In genomic region chr11:119544518-119545105, GRCm38 (mm10) we compare ENCODE assay signal across 16 mouse cellular contexts. TPM values are rescaled to one million over a fixed set of nuclear protein-coding genes. Genes with fewer than 3 reads are reported as not detected.
DNase-seq lines count a peak whose midpoint lies in the region; ATAC-seq and TF ChIP-seq lines count a peak whose summit lies in the region.
"Had no signal": no experiment of that assay in that cellular context is flagged by ENCODE, and none has a peak within 500 bp of the region (broad histone marks: within the 10 kb centered on the region; RNA-seq: fewer than 3 reads in every experiment).

No protein-coding gene starts in this region.

- H3K9me3 ChIP-seq in midbrain, postnatal 0 days (ENCODE audit: low read length) = no peaks in the 10 kb centered on the region
- H3K9me3 ChIP-seq in stomach, postnatal 0 days (ENCODE audit: control insufficient read depth, low read length) = no peaks in the 10 kb centered on the region
- H3K9me3 ChIP-seq: embryonic facial prominence, embryonic 13.5 days; limb, embryonic 12.5 days had no signal

- H3K27me3 ChIP-seq in midbrain, postnatal 0 days (ENCODE audit: insufficient read depth, low read length) = peaks cover 4% of the 10 kb centered on the region; the same call in 1 of the 2 replicates
- peaks cover 16% of the 10 kb centered on the region for H3K27me3 ChIP-seq in stomach, postnatal 0 days (ENCODE audit: control insufficient read depth, insufficient read depth, low read length)

- TF ChIP-seq CTCF in midbrain, postnatal 0 days (IDR thresholded peaks at IDR 0.05) = no peak
- TF ChIP-seq CTCF in stomach, postnatal 0 days (IDR thresholded peaks at IDR 0.05; ENCODE audit: low read depth) = no peak

- no peaks in the 10 kb centered on the region for H3K36me3 ChIP-seq in midbrain, postnatal 0 days (ENCODE audit: insufficient read depth, low read length)
- H3K36me3 ChIP-seq in stomach, postnatal 0 days (ENCODE audit: control insufficient read depth, insufficient read depth, low read length) = no peaks in the 10 kb centered on the region
- H3K36me3 ChIP-seq: embryonic facial prominence, embryonic 13.5 days; limb, embryonic 12.5 days had no signal

- TF ChIP-seq EP300 in stomach, postnatal 0 days (optimal IDR thresholded peaks at IDR 0.05) = no peak

- H3K4me3 ChIP-seq in midbrain, postnatal 0 days (ENCODE audit: low read depth, low read length) = 0 out of 2 replicates have a peak overlapping the region, but pooled peaks have one; percentile 75
- no peak overlapping the region for H3K4me3 ChIP-seq in stomach, postnatal 0 days (ENCODE audit: low read depth, low read length)
- H3K4me3 ChIP-seq: embryonic facial prominence, embryonic 13.5 days; heart, adult 2 months; limb, embryonic 12.5 days had no signal

- 86% methylated on average over 15 of the region's 15 CpGs for WGBS in midbrain, postnatal 0 days
- 82% methylated on average over 15 of the region's 15 CpGs for WGBS in stomach, postnatal 0 days

- peak overlapping the region; percentile 97 for H3K4me2 ChIP-seq in midbrain, postnatal 0 days (ENCODE audit: low read depth, low read length, poor library complexity, severe bottlenecking)
- no peak overlapping the region for H3K4me2 ChIP-seq in stomach, postnatal 0 days (replicated peaks; ENCODE audit: low read depth)
- H3K4me2 ChIP-seq: embryonic facial prominence, embryonic 13.5 days; limb, embryonic 12.5 days had no signal

- DNase-seq in adrenal gland, adult 2 months = peak; percentile 67
- DNase-seq in adrenal gland, postnatal 4 days (ENCODE audit: low spot score in 2 of 2) = no peak
- DNase-seq in left cerebral cortex, postnatal 4 days = peak; percentile 68
- DNase-seq in left cerebral cortex, adult 11 months (ENCODE audit: low spot score) = no peak
- peak; percentile 56 for DNase-seq in fat pad, adult 2 months (ENCODE audit: extremely low read depth, low read depth, low spot score)
- no peak for DNase-seq in midbrain, postnatal 0 days (ENCODE audit: low spot score)
- no peak for DNase-seq in stomach, postnatal 0 days (ENCODE audit: low spot score)
- DNase-seq: heart, adult 2 months; heart, postnatal 14 days; kidney, adult 2 months; layer of hippocampus, adult 9-11 months; lung, adult 2 months had no signal

- intact Hi-C loops in left cerebral cortex, postnatal 4 days (cut with DNase I) = no loop called here

- no peak for ATAC-seq in midbrain, postnatal 0 days (ENCODE audit: low FRiP score)
- ATAC-seq in stomach, postnatal 0 days (ENCODE audit: low FRiP score, low TSS enrichment) = no peak
- ATAC-seq in granulocyte monocyte progenitor cell, adult 5-6 weeks (replicated peaks; ENCODE audit: poor library complexity, severe bottlenecking) = no peak

- peaks cover 10% of the 10 kb centered on the region; the same call in 1 of the 2 replicates for H3K4me1 ChIP-seq in midbrain, postnatal 0 days (ENCODE audit: insufficient read depth, low read length)
- H3K4me1 ChIP-seq in stomach, postnatal 0 days (replicated peaks; ENCODE audit: control insufficient read depth, insufficient read depth) = peaks cover 14% of the 10 kb centered on the region; the same call in 1 of the 2 replicates

- no peak overlapping the region for H3K9ac ChIP-seq in midbrain, postnatal 0 days (replicated peaks; ENCODE audit: low read length, poor library complexity, severe bottlenecking)
- no peak overlapping the region for H3K9ac ChIP-seq in stomach, postnatal 0 days (ENCODE audit: low read length)
- H3K9ac ChIP-seq: embryonic facial prominence, embryonic 13.5 days; limb, embryonic 12.5 days had no signal

- no peak overlapping the region for H3K27ac ChIP-seq in midbrain, postnatal 0 days (ENCODE audit: low read depth, low read length)
- H3K27ac ChIP-seq in stomach, postnatal 0 days (replicated peaks) = no peak overlapping the region
- H3K27ac ChIP-seq: embryonic facial prominence, embryonic 13.5 days; heart, adult 2 months; limb, embryonic 12.5 days had no signal

RNA-seq across cellular contexts. Expression of gene Nptx1, which starts 2.9 kb away (rescaled TPM):
- 1 to 10 TPM; 2.2 to 4.9 TPM for total RNA-seq in adrenal gland, adult 2 months (2021)
- polyA plus RNA-seq in adrenal gland, adult 2 months (2012; rRNA removed) = 1.9 and 2.2 TPM in 2 replicates
- total RNA-seq in adrenal gland, postnatal 4 days (2021) = 1 to 10 TPM; 6.0 to 6.2 TPM
- 10 to 100 TPM; 15.7 to 19.7 TPM for total RNA-seq in left cerebral cortex, postnatal 4 days (2021)
- 16.3 and 22.4 TPM in 2 replicates for total RNA-seq in midbrain, postnatal 0 days (2014; rRNA removed)
- polyA plus RNA-seq in midbrain, postnatal 0 days (2015; fragmentation: Nextera tagmentation; extraction: Ambion mirVana) = 7.5 and 7.6 TPM in 2 replicates
- polyA plus RNA-seq in stomach, postnatal 0 days (2015; fragmentation: Nextera tagmentation; extraction: Ambion mirVana) = 0.13 and 0.16 TPM in 2 replicates
- total RNA-seq in granulocyte monocyte progenitor cell, adult 5-6 weeks (2014; fragmentation: Nextera tagmentation) = not detected in 2 replicates
- not detected in 2 replicates for total RNA-seq in granulocyte monocyte progenitor cell, adult 5-6 weeks (2017)
- total RNA-seq: megakaryocyte-erythroid progenitor cell, adult 5-6 weeks had no signal

RNA-seq across cellular contexts. Expression of gene Endov, which starts 53.5 kb away (rescaled TPM):
- 10 to 100 TPM; 12.1 to 18.9 TPM for total RNA-seq in adrenal gland, adult 2 months (2021)
- polyA plus RNA-seq in adrenal gland, adult 2 months (2012; rRNA removed) = 12.8 and 14.7 TPM in 2 replicates
- total RNA-seq in adrenal gland, postnatal 4 days (2021) = 10 to 100 TPM; 37.1 to 38.2 TPM
- 10 to 100 TPM; 28.8 to 29.1 TPM for total RNA-seq in left cerebral cortex, postnatal 4 days (2021)
- total RNA-seq in midbrain, postnatal 0 days (2014; rRNA removed) = 36.7 and 42.0 TPM in 2 replicates
- polyA plus RNA-seq in midbrain, postnatal 0 days (2015; fragmentation: Nextera tagmentation; extraction: Ambion mirVana) = 13.2 and 13.3 TPM in 2 replicates
- polyA plus RNA-seq in stomach, postnatal 0 days (2015; fragmentation: Nextera tagmentation; extraction: Ambion mirVana) = 9.2 and 12.8 TPM in 2 replicates
- 5.5 and 10.3 TPM in 2 replicates for total RNA-seq in granulocyte monocyte progenitor cell, adult 5-6 weeks (2014; fragmentation: Nextera tagmentation)
- 14.2 and 21.0 TPM in 2 replicates for total RNA-seq in granulocyte monocyte progenitor cell, adult 5-6 weeks (2017)

RNA-seq across cellular contexts. Expression of gene Rptor, which starts 58.1 kb away (rescaled TPM):
- 10 to 100 TPM; 43.7 to 47.7 TPM for total RNA-seq in adrenal gland, adult 2 months (2021)
- polyA plus RNA-seq in adrenal gland, adult 2 months (2012; rRNA removed) = 37.7 and 45.2 TPM in 2 replicates
- 10 to 100 TPM; 53.1 to 56.7 TPM for total RNA-seq in adrenal gland, postnatal 4 days (2021)
- 10 to 100 TPM; 57.1 to 58.0 TPM for total RNA-seq in left cerebral cortex, postnatal 4 days (2021)
- 64.8 and 65.0 TPM in 2 replicates for total RNA-seq in midbrain, postnatal 0 days (2014; rRNA removed)
- 8.5 TPM in 2 replicates for polyA plus RNA-seq in midbrain, postnatal 0 days (2015; fragmentation: Nextera tagmentation; extraction: Ambion mirVana)
- polyA plus RNA-seq in stomach, postnatal 0 days (2015; fragmentation: Nextera tagmentation; extraction: Ambion mirVana) = 3.7 and 3.9 TPM in 2 replicates
- 23.8 and 33.0 TPM in 2 replicates for total RNA-seq in granulocyte monocyte progenitor cell, adult 5-6 weeks (2014; fragmentation: Nextera tagmentation)
- total RNA-seq in granulocyte monocyte progenitor cell, adult 5-6 weeks (2017) = 13.7 and 20.9 TPM in 2 replicates

Comparison
In these comparisons a context has a peak if more than half of its experiments do, and no peak if none do; other contexts are left out.
1. DNase-seq: peak in adrenal gland, adult 2 months (single experiment), left cerebral cortex, postnatal 4 days (single experiment) and fat pad, adult 2 months (single experiment); none in adrenal gland, postnatal 4 days (0 of 2), left cerebral cortex, adult 11 months (single experiment), midbrain, postnatal 0 days (single experiment) and stomach, postnatal 0 days (single experiment).